Mouse (Mus musculus) forebrain, embryonic 16.5 days (tissue): ENCODE results near the gene Smok2b. TPM values are rescaled to one million over a fixed set of nuclear protein-coding genes. Genes with fewer than 3 reads are reported as not detected.
"Not testable (repeated sequence)": the region's sequence is repeated elsewhere in the genome, so short reads cannot be mapped to it uniquely, and the experiment has no call there.

Source experiments
- ATAC-seq: fragments of 200-750 bp; cut with Nextera tagmentation; 2 replicates; pipeline ENCODE4 v1.8.0; 2017; ENCODE audit warnings: mild to moderate bottlenecking, moderate library complexity
- H3K27ac ChIP-seq: fragments of 300-500 bp; sonication (generic); 2 replicates; pipeline ENCODE4 v1.5.1; 2014; ENCODE audit warnings: low read length, control low read depth
- H3K27me3 ChIP-seq: fragments of 300-500 bp; sonication (generic); replicated peaks from 2 replicates; pipeline ENCODE4 v1.6.1; 2014; ENCODE audit warnings: low read length; ENCODE audit not compliant: control insufficient read depth, insufficient read depth
- H3K36me3 ChIP-seq: fragments of 300-500 bp; sonication (generic); 2 replicates; pipeline ENCODE4 v1.6.1; 2014; ENCODE audit not compliant: control insufficient read depth, insufficient read depth
- H3K4me1 ChIP-seq: fragments of 300-500 bp; sonication (generic); replicated peaks from 2 replicates; pipeline ENCODE4 v1.6.1; 2014; ENCODE audit warnings: low read length; ENCODE audit not compliant: control insufficient read depth, insufficient read depth
- H3K4me2 ChIP-seq: fragments of 300-500 bp; sonication (generic); 2 replicates; pipeline ENCODE4 v1.6.1; 2014; ENCODE audit warnings: mild to moderate bottlenecking, low read length, control low read depth
- H3K4me3 ChIP-seq: fragments of 300-500 bp; sonication (generic); replicated peaks from 2 replicates; pipeline ENCODE4 v1.5.1; 2014; ENCODE audit warnings: mild to moderate bottlenecking, low read length, control low read depth
- H3K9ac ChIP-seq: fragments of 300-500 bp; sonication (generic); replicated peaks from 2 replicates; pipeline ENCODE4 v1.6.1; 2014; ENCODE audit warnings: low read depth, low read length, control low read depth
- H3K9me3 ChIP-seq: fragments of 300-500 bp; sonication (generic); 2 replicates; pipeline ENCODE4 v1.6.1; 2016; ENCODE audit warnings: low read length; ENCODE audit not compliant: control insufficient read depth
- WGBS: fragments of 180-500 bp; shearing (Covaris S2); extraction: QIAGEN DNeasy Blood & Tissue Kit; methylation state at CpG from one replicate; pipeline ENCODE4 v1.1.7; 2014; 5-methylcytosine and 5-hydroxymethylcytosine counted together
- polyA plus RNA-seq: library from polyadenylated mRNA; unstranded; fragments of >200 nt; fragmentation: Nextera tagmentation; extraction: Ambion mirVana; gene quantifications from 2 replicates; pipeline ENCODE4 v1.2.1, GENCODE M21; 2015

Smok2b gene
- polyA plus RNA-seq, 1 experiment from 2014 or later: not detected

- H3K27ac ChIP-seq, H3K36me3 ChIP-seq, H3K9ac ChIP-seq, H3K4me2 ChIP-seq, H3K27me3 ChIP-seq, H3K4me1 ChIP-seq, H3K4me3 ChIP-seq: not testable (repeated sequence)
- 62% methylated on average over 8 of the region's 9 CpGs for WGBS
- peak; percentile 85 for ATAC-seq
- H3K9me3 ChIP-seq: peaks cover 17% of the 10 kb centered on the region
Observed at GRCm38 (mm10) chr17:13199880-13200409, 30.1 kb upstream of the Smok2b start.

- ATAC-seq, H3K4me1 ChIP-seq, H3K9ac ChIP-seq, H3K36me3 ChIP-seq, H3K4me2 ChIP-seq, H3K27ac ChIP-seq, H3K27me3 ChIP-seq, H3K4me3 ChIP-seq: not testable (repeated sequence)
- peaks cover 13% of the 10 kb centered on the region for H3K9me3 ChIP-seq
- 82% methylated on average over 4 of the region's 4 CpGs for WGBS
Observed at GRCm38 (mm10) chr17:13201551-13201950, 28.5 kb upstream of the Smok2b start.

- H3K4me3 ChIP-seq, H3K27me3 ChIP-seq, H3K9ac ChIP-seq, H3K27ac ChIP-seq, ATAC-seq, H3K36me3 ChIP-seq, H3K4me1 ChIP-seq, H3K4me2 ChIP-seq: not testable (repeated sequence)
- H3K9me3 ChIP-seq: peaks cover 15% of the 10 kb centered on the region
- 86% methylated on average over 2 of the region's 3 CpGs for WGBS
Observed at GRCm38 (mm10) chr17:13202453-13203107, 27.5 kb upstream of the Smok2b start.

- H3K4me3 ChIP-seq, ATAC-seq, H3K9ac ChIP-seq, H3K4me1 ChIP-seq, H3K36me3 ChIP-seq, H3K27ac ChIP-seq, H3K27me3 ChIP-seq, H3K4me2 ChIP-seq: not testable (repeated sequence)
- WGBS: 71% methylated on average over 1 of the region's 1 CpGs
- peaks cover 19% of the 10 kb centered on the region for H3K9me3 ChIP-seq
Observed at GRCm38 (mm10) chr17:13205247-13205646, 24.8 kb upstream of the Smok2b start.

- Histone ChIP-seq H3K36me3 (no peaks in the 10 kb centered on the region), H3K27ac (no peak overlapping the region), H3K27me3 (no peaks in the 10 kb centered on the region), H3K9me3 (peaks cover 21% of the 10 kb centered on the region), H3K4me3 (no peak overlapping the region), H3K4me2 (no peak overlapping the region), H3K9ac (no peak overlapping the region), H3K4me1 (no peaks in the 10 kb centered on the region)
- WGBS: 93% methylated on average over 2 of the region's 2 CpGs
- no peak for ATAC-seq
Observed at GRCm38 (mm10) chr17:13206491-13206890, 23.6 kb upstream of the Smok2b start.

- H3K36me3 ChIP-seq, H3K27ac ChIP-seq, H3K27me3 ChIP-seq, H3K4me1 ChIP-seq, ATAC-seq, H3K4me2 ChIP-seq, H3K9ac ChIP-seq, H3K4me3 ChIP-seq: not testable (repeated sequence)
- H3K9me3 ChIP-seq: peaks cover 38% of the 10 kb centered on the region
Observed at GRCm38 (mm10) chr17:13208460-13208859, 21.6 kb upstream of the Smok2b start.

GRCm38 (mm10) chr17:13212136-13212850 lies 17.8 kb upstream of the Smok2b start:
- Histone ChIP-seq H3K27me3 (no peaks in the 10 kb centered on the region), H3K27ac (no peak overlapping the region), H3K4me1 (no peaks in the 10 kb centered on the region), H3K36me3 (no peaks in the 10 kb centered on the region), H3K4me3 (no peak overlapping the region), H3K9me3 (peaks cover 70% of the 10 kb centered on the region), H3K4me2 (no peak overlapping the region), H3K9ac (no peak overlapping the region)
- WGBS: 73% methylated on average over 7 of the region's 7 CpGs
- ATAC-seq: no peak

GRCm38 (mm10) chr17:13214169-13214568 lies 15.9 kb upstream of the Smok2b start:
- H3K4me3 ChIP-seq: no peak overlapping the region
- no peak overlapping the region for H3K27ac ChIP-seq
- no peak for ATAC-seq
- no peaks in the 10 kb centered on the region for H3K36me3 ChIP-seq
- H3K9me3 ChIP-seq: peaks cover 82% of the 10 kb centered on the region
- H3K4me2 ChIP-seq: no peak overlapping the region
- no peak overlapping the region for H3K9ac ChIP-seq
- no peaks in the 10 kb centered on the region for H3K27me3 ChIP-seq
- H3K4me1 ChIP-seq: no peaks in the 10 kb centered on the region
- WGBS: 60% methylated on average over 4 of the region's 4 CpGs

- ATAC-seq: no peak
- no peaks in the 10 kb centered on the region for H3K27me3 ChIP-seq
- no peak overlapping the region for H3K9ac ChIP-seq
- no peaks in the 10 kb centered on the region for H3K4me1 ChIP-seq
- peaks cover 88% of the 10 kb centered on the region for H3K9me3 ChIP-seq
- no peak overlapping the region for H3K4me2 ChIP-seq
- H3K36me3 ChIP-seq: no peaks in the 10 kb centered on the region
- 87% methylated on average over 2 of the region's 2 CpGs for WGBS
- H3K4me3 ChIP-seq: no peak overlapping the region
- H3K27ac ChIP-seq: no peak overlapping the region
Observed at GRCm38 (mm10) chr17:13215595-13215994, 14.5 kb upstream of the Smok2b start.
